Mouse (Mus musculus): ENCODE data around the gene Tmem246.

DNA sequence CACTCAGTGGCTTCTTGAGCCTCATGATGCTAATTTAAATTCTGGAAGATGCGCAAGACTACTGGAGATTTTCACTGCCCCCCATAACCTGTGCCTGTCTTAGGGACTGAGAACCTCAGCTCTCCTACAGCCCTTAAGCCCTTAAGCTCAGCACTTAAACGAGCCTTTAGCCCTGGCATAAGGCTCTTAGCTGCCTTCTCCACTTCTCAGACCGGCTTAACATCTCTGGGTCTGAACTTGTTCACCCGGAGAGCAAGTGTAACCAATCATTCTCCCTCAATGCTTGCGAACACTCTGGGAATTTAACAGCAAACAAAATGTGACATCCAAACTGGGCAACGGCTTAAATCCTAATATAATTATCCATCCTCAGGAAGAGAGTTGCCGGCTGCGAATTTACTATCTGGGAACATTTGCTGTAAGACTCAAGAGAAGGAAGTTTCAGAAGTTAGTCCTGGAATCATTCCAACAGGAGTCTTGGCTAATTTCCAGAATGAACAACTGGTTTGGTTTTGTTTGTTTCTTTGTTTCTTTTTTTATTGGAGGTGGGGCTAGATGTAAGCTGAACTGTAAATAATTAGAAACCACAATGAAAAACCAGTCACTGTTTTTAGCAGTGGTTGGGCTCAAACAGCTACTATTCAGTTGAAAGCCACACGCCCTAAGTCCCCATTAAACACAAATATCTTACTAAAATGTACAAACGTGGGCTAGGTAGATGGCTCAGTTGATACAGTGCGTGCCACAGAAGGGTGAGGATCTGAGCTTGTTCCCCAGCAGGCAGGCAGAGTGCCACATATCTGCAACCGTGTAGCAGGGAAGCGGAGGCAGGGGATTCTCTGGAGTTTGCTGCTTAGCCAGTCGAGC, 13.5 kb downstream of the Tmem246 start:
- no peak for TF ChIP-seq POLR2A (IDR thresholded peaks at IDR 0.05; ENCODE audit: borderline replicate concordance, extremely low read depth, low read depth, low read length)
- TF ChIP-seq CTCF (IDR thresholded peaks at IDR 0.05; ENCODE audit: insufficient read depth, low read length), result no peak
